Mouse (Mus musculus) CH12.LX (cell line): ENCODE data around the gene Gpr107. TPM values are rescaled to one million over a fixed set of nuclear protein-coding genes. Genes with fewer than 3 reads are reported as not detected.

Source experiments
- DNase-seq: peaks from one replicate; pipeline ENCODE4 v3.0.0-alpha.2; 2013; ENCODE audit errors: extremely low read depth
- H3K27ac ChIP-seq: 2 replicates; pipeline ENCODE4 v1.5.1; 2012; ENCODE audit warnings: low read depth, mild to moderate bottlenecking, control low read depth, moderate library complexity; ENCODE audit not compliant: insufficient read depth
- H3K27me3 ChIP-seq: replicated peaks from 2 replicates; pipeline ENCODE3; 2012; ENCODE audit warnings: inconsistent platforms
- H3K36me3 ChIP-seq, 2 experiments: replicated peaks in 1 of 2; 2 replicates each; pipeline versions ENCODE3 to v1.6.1; 2012; ENCODE audit warnings: inconsistent platforms in 1 of 2, low read length in 1 of 2, mild to moderate bottlenecking in 1 of 2, mixed read lengths in 1 of 2, moderate library complexity in 1 of 2; ENCODE audit not compliant: control insufficient read depth in 1 of 2, insufficient read depth in 1 of 2
- H3K4me1 ChIP-seq, 2 experiments: 2 replicates each; pipeline ENCODE4 v1.6.1; 2012; ENCODE audit warnings: inconsistent platforms in 1 of 2, moderate library complexity in 1 of 2; ENCODE audit not compliant: insufficient read depth in 2 of 2, control insufficient read depth in 1 of 2
- H3K4me2 ChIP-seq: 2 replicates; pipeline ENCODE4 v1.6.1; 2012; ENCODE audit warnings: low read depth, mild to moderate bottlenecking, control low read depth; ENCODE audit not compliant: poor library complexity, insufficient read depth, severe bottlenecking
- H3K4me3 ChIP-seq, 3 experiments: fragments of 150-350 bp in 1 of 3; sonication (generic) in 1 of 3; replicated peaks in 1 of 3; 2 replicates each; pipeline versions ENCODE3 to v1.5.1; 2011 to 2012; ENCODE audit warnings: low read depth in 2 of 3, low read length in 2 of 3, mild to moderate bottlenecking in 2 of 3, moderate library complexity in 2 of 3, control low read depth in 1 of 3, improper control_type of control experiment in 1 of 3, inconsistent platforms in 1 of 3, mixed read lengths in 1 of 3; ENCODE audit not compliant: poor library complexity in 1 of 3
- H3K79me2 ChIP-seq: replicated peaks from 2 replicates; pipeline ENCODE4 v1.6.1; 2012; ENCODE audit warnings: mild to moderate bottlenecking, moderate library complexity; ENCODE audit not compliant: control insufficient read depth, poor library complexity, insufficient read depth, severe bottlenecking; ENCODE audit errors: extremely low read depth
- H3K9ac ChIP-seq: 2 replicates; pipeline ENCODE4 v1.6.1; 2012; ENCODE audit warnings: low read depth, mild to moderate bottlenecking, control low read depth, moderate library complexity; ENCODE audit not compliant: insufficient read depth
- H3K9me3 ChIP-seq: replicated peaks from 2 replicates; pipeline ENCODE3; 2012; ENCODE audit warnings: low read length, inconsistent platforms, mixed read lengths
- BHLHE40 ChIP-seq: IDR thresholded peaks from 2 replicates; pipeline ENCODE4 v1.6.1; 2011; ENCODE audit warnings: mild to moderate bottlenecking, low read depth, low read length, improper control_type of control experiment
- CHD1 ChIP-seq: IDR thresholded peaks from 2 replicates; pipeline ENCODE4 v1.6.1; 2012; ENCODE audit warnings: low read depth, low read length, improper control_type of control experiment, inconsistent platforms
- CHD2 ChIP-seq: IDR thresholded peaks from 2 replicates; pipeline ENCODE4 v1.6.1; 2011; ENCODE audit warnings: low read length, improper control_type of control experiment
- E2F4 ChIP-seq: IDR thresholded peaks from 2 replicates; pipeline ENCODE4 v1.6.1; 2011; ENCODE audit warnings: low read depth, low read length, improper control_type of control experiment; ENCODE audit not compliant: insufficient replicate concordance
- ELF1 ChIP-seq: IDR thresholded peaks from 2 replicates; pipeline ENCODE4 v1.6.1; 2014; ENCODE audit warnings: low read depth, mild to moderate bottlenecking, inconsistent platforms, low read length, improper control_type of control experiment
- EP300 ChIP-seq: IDR thresholded peaks from 2 replicates; pipeline ENCODE4 v1.6.1; 2011; ENCODE audit warnings: low read length, improper control_type of control experiment
- ETS1 ChIP-seq: conservative IDR thresholded peaks from 2 replicates; pipeline ENCODE4 v1.6.1; 2012; ENCODE audit warnings: low read depth, mild to moderate bottlenecking, inconsistent platforms, low read length, improper control_type of control experiment, moderate library complexity
- GABPA ChIP-seq: IDR thresholded peaks from 2 replicates; pipeline ENCODE4 v1.6.1; 2012; ENCODE audit warnings: low read depth, low read length, improper control_type of control experiment, inconsistent platforms; ENCODE audit not compliant: insufficient replicate concordance
- HCFC1 ChIP-seq: IDR thresholded peaks from 2 replicates; pipeline ENCODE4 v1.6.1; 2012; ENCODE audit warnings: low read depth, mild to moderate bottlenecking, inconsistent platforms, low read length, improper control_type of control experiment
- JUN ChIP-seq: IDR thresholded peaks from 2 replicates; pipeline ENCODE4 v1.6.1; 2011; ENCODE audit warnings: low read depth, mild to moderate bottlenecking, low read length, improper control_type of control experiment, moderate library complexity; ENCODE audit not compliant: insufficient read depth
- JUND ChIP-seq: conservative IDR thresholded peaks from 2 replicates; pipeline ENCODE4 v1.6.1; 2011; ENCODE audit warnings: low read depth, low read length, improper control_type of control experiment
- KAT2A ChIP-seq: IDR thresholded peaks from 2 replicates; pipeline ENCODE4 v1.6.1; 2012; ENCODE audit warnings: low read length, improper control_type of control experiment, inconsistent platforms; ENCODE audit not compliant: insufficient replicate concordance
- MAX ChIP-seq: IDR thresholded peaks from 2 replicates; pipeline ENCODE4 v1.6.1; 2011; ENCODE audit warnings: low read length, improper control_type of control experiment
- MAZ ChIP-seq: IDR thresholded peaks from 2 replicates; pipeline ENCODE4 v1.6.1; 2012; ENCODE audit warnings: low read depth, mild to moderate bottlenecking, inconsistent platforms, low read length, improper control_type of control experiment, moderate library complexity
- MEF2A ChIP-seq: IDR thresholded peaks from 2 replicates; pipeline ENCODE4 v1.6.1; 2014; ENCODE audit warnings: low read depth, mild to moderate bottlenecking, inconsistent platforms, low read length, improper control_type of control experiment, borderline replicate concordance
- MYC ChIP-seq: IDR thresholded peaks from 2 replicates; pipeline ENCODE4 v1.6.1; 2011; ENCODE audit warnings: low read depth, mild to moderate bottlenecking, improper control_type of control experiment, low read length
- NELFE ChIP-seq: IDR thresholded peaks from 2 replicates; pipeline ENCODE4 v1.6.1; 2011; ENCODE audit warnings: low read depth, low read length, improper control_type of control experiment
- NRF1 ChIP-seq: IDR thresholded peaks from 2 replicates; pipeline ENCODE4 v1.6.1; 2014; ENCODE audit warnings: low read depth, mild to moderate bottlenecking, inconsistent platforms, low read length, improper control_type of control experiment, moderate library complexity
- PAX5 ChIP-seq: IDR thresholded peaks from 2 replicates; pipeline ENCODE4 v1.6.1; 2012; ENCODE audit warnings: low read length, inconsistent platforms, mixed read lengths
- POLR2A ChIP-seq: IDR thresholded peaks from 2 replicates; pipeline ENCODE4 v1.6.1; 2011; ENCODE audit warnings: low read depth, mild to moderate bottlenecking, improper control_type of control experiment, low read length
- RCOR1 ChIP-seq: conservative IDR thresholded peaks from 2 replicates; pipeline ENCODE4 v1.6.1; 2012; ENCODE audit warnings: low read depth, mild to moderate bottlenecking, inconsistent platforms, low read length, improper control_type of control experiment
- SMC3 ChIP-seq: IDR thresholded peaks from 2 replicates; pipeline ENCODE4 v1.6.1; 2011; ENCODE audit warnings: low read depth, low read length, improper control_type of control experiment
- TBP ChIP-seq: conservative IDR thresholded peaks from 2 replicates; pipeline ENCODE4 v1.6.1; 2011; ENCODE audit warnings: low read depth, low read length, improper control_type of control experiment
- USF1 ChIP-seq: IDR thresholded peaks from 2 replicates; pipeline ENCODE4 v1.6.1; 2014; ENCODE audit warnings: low read depth, mild to moderate bottlenecking, inconsistent platforms, low read length, improper control_type of control experiment
- USF2 ChIP-seq: conservative IDR thresholded peaks from 2 replicates; pipeline ENCODE4 v1.6.1; 2011; ENCODE audit warnings: low read depth, low read length, improper control_type of control experiment
- ZC3H11A ChIP-seq: IDR thresholded peaks from 2 replicates; pipeline ENCODE4 v1.6.1; 2012; ENCODE audit warnings: low read depth, mild to moderate bottlenecking, inconsistent platforms, low read length, improper control_type of control experiment
- ZKSCAN1 ChIP-seq: IDR thresholded peaks from 2 replicates; pipeline ENCODE4 v1.6.1; 2012; ENCODE audit warnings: low read depth, inconsistent platforms, low read length, improper control_type of control experiment, borderline replicate concordance
- ZNF384 ChIP-seq: IDR thresholded peaks from 2 replicates; pipeline ENCODE4 v1.6.1; 2012; ENCODE audit warnings: low read depth, low read length, improper control_type of control experiment, inconsistent platforms
- dilution Hi-C: fragments of 300-500 bp; cut with MboI; formaldehyde crosslinking; loops from 2 replicates; pipeline ENCODE4 v1.14.3; 2020; ENCODE audit warnings: low sequenced_read_pairs; ENCODE audit not compliant: extremely low pct_unique_long_range_greater_than_20kb, extremely low pct_ligation_motif_present
- in situ Hi-C: fragments of 300-500 bp; cut with MboI; formaldehyde crosslinking; loops from 3 replicates; pipeline ENCODE4 v1.14.3; 2019; ENCODE audit warnings: low sequenced_read_pairs, low pct_ligation_motif_present, low pct_unique_long_range_greater_than_20kb, mixed read lengths
- polyA plus RNA-seq: library from polyadenylated mRNA; unstranded; fragments of >175 nt; gene quantifications from 2 replicates; pipeline ENCODE4 v1.2.1, GENCODE M21; 2012; ENCODE audit warnings: low read depth; ENCODE audit not compliant: insufficient read length
- total RNA-seq, 2 experiments: library from RNA; depleted of rRNA; stranded (reverse); fragments of 300-350 nt in 1 of 2; fragments of >200 nt in 1 of 2; gene quantifications; 2 replicates each; pipeline ENCODE4 v1.2.3; 2012 to 2014

Gene Gpr107
- total and polyA plus RNA-seq, 3 experiments = 19.6 to 27.8 (median 24.6) TPM

DNA sequence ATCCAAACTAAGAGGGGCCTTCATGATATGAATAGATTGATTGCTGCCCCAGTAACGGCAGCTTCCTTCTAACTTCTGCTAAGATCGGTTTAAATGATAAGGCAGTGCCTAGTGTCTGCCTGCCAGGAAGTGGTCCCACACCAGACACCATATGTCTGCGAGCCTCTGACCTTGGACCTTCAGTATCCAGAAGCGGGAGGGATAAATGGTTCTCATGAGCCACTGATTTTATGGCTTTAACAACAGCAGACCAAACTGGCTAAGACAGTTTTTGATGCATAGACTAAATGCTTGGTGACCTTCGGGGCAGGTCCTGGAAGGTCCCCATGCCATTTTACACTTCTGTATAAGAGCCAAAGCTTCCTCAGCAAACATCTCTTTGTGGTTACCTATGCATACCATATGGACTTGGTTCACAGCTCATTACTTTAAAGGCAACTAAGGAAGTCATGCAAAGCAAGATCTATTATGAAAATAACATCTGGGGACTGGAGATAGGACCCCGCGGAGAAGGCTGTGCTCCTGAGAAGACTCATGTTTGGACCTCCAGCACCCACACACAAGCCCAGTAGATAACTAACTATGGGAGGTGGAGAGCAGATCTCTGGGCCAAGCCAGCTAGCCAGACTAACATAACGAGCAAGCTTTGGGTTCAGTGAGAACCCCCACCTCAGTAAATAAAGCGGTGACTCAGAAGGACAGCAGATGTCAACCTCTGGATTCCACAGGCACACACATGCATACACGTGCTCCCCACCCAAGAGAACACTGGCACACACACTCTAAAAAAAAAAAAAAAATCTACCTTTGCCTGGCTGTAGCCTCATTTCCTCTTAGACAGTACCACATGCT lies 36.8 kb upstream of the Gpr107 start:
- peak overlapping the region; percentile 85 for H3K4me2 ChIP-seq
- H3K9ac ChIP-seq = peak overlapping the region; percentile 10; the same call in 1 of the 2 replicates
- peaks cover 27 to 81% of the 10 kb centered on the region in 2 experiments for H3K4me1 ChIP-seq
- peaks cover 90% of the 10 kb centered on the region for H3K79me2 ChIP-seq
- TF ChIP-seq CHD2 (no peak), MEF2A (no peak), ZNF384 (peak; percentile 81), ZC3H11A (no peak), MYC (peak; percentile 88; the same call in 1 of the 2 replicates), EP300 (no peak; the same call in 1 of the 2 replicates), BHLHE40 (peak; percentile 85), POLR2A (no peak), NRF1 (no peak), ZKSCAN1 (no peak), ETS1 (no peak), MAX (peak; percentile 84; the same call in 1 of the 2 replicates), JUN (no peak), RCOR1 (no peak), SMC3 (no peak), USF1 (no peak), ELF1 (no peak), PAX5 (no peak)
- dilution Hi-C loops = no loop called here
- DNase-seq = peak; percentile 40
- H3K27ac ChIP-seq = peak overlapping the region; percentile 59
- peak overlapping the region in 1 of 3 experiments; percentile 12 for H3K4me3 ChIP-seq
- no peaks in the 10 kb centered on the region for H3K27me3 ChIP-seq
- in situ Hi-C loops = no loop called here
- H3K9me3 ChIP-seq = peaks cover 4% of the 10 kb centered on the region
- peaks cover 11 to 56% of the 10 kb centered on the region in 2 experiments for H3K36me3 ChIP-seq

DNA sequence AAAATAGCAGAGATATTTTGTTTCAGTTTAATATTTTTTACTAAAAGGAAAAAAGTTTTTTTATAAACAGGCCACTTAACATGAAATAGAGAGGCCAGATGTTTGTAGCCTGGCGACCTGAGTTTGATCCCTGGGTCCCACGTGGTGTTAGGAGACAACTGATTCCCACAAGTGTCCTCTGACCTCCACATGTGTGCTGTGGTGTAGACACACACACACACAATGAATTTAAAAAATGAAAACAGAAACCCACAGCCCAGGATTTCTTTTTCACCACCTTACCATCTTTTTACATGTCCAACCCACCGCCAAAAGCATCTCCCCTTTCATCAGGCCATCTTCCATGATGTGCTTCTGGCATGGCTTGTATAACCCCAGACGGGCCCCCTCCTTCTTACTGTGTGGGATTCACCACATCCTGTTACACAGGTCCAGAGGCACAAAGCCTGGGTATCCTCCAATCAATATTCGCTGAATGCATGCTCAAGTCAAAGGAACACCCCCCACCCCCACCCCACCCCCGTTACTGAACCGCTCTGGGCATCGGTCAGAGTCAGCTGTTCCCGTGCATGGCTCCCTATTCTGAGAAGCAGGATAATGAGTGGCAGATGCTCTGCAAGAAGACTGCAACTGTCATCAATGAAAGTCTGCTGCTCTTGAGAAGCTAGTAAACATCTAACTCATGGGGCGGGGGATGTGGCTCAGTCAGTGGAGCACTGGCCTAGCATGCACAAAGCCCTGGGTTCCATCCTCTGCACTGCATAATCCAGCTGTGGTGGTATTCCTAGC lies 36.0 kb upstream of the Gpr107 start:
- peak; percentile 53 for DNase-seq
- no peak overlapping the region for H3K4me3 ChIP-seq
- H3K9me3 ChIP-seq = peaks cover 4% of the 10 kb centered on the region
- no peak overlapping the region; the same call in 1 of the 2 replicates for H3K9ac ChIP-seq
- H3K4me2 ChIP-seq = peak overlapping the region; percentile 64
- H3K27me3 ChIP-seq = no peaks in the 10 kb centered on the region
- in situ Hi-C loops (no loop called here), dilution Hi-C loops (no loop called here)
- peaks cover 27 to 79% of the 10 kb centered on the region in 2 experiments for H3K4me1 ChIP-seq
- peaks cover 88% of the 10 kb centered on the region for H3K79me2 ChIP-seq
- H3K36me3 ChIP-seq = peaks cover 8 to 52% of the 10 kb centered on the region in 2 experiments
- peak overlapping the region; percentile 57; the same call in 1 of the 2 replicates for H3K27ac ChIP-seq
- TF ChIP-seq BHLHE40 = no peak; the same call in 1 of the 2 replicates
- no peak for TF ChIP-seq USF2
- no peak for TF ChIP-seq KAT2A
- no peak for TF ChIP-seq PAX5
- no peak for TF ChIP-seq E2F4
- TF ChIP-seq JUND = no peak
- TF ChIP-seq GABPA = no peak
- no peak for TF ChIP-seq MEF2A
- TF ChIP-seq JUN = no peak
- no peak for TF ChIP-seq ZC3H11A
- TF ChIP-seq ELF1 = no peak
- TF ChIP-seq CHD1 = no peak
- TF ChIP-seq NRF1 = no peak
- TF ChIP-seq USF1 = no peak
- TF ChIP-seq MAX = peak; percentile 51
- no peak for TF ChIP-seq NELFE
- no peak for TF ChIP-seq EP300
- TF ChIP-seq MAZ = no peak
- peak; percentile 40 for TF ChIP-seq MYC
- no peak for TF ChIP-seq TBP
- no peak for TF ChIP-seq CHD2
- TF ChIP-seq HCFC1 = no peak
